Mouse (Mus musculus) right cerebral cortex, postnatal 14 days (tissue): Measurements from ENCODE around the gene Katnb1.

Source experiments
- DNase-seq: peaks from one replicate; pipeline ENCODE4 v3.0.0; 2022

The Katnb1 gene

GRCm38 (mm10) chr8:95084744-95085431 is 3.9 kb downstream of the Katnb1 start:
- no peak for DNase-seq

- no peak for DNase-seq
Observed at GRCm38 (mm10) chr8:95085432-95086141, 4.6 kb downstream of the Katnb1 start.

GRCm38 (mm10) chr8:95093574-95093973 is 12.6 kb downstream of the Katnb1 start:
- DNase-seq, result no peak

DNA sequence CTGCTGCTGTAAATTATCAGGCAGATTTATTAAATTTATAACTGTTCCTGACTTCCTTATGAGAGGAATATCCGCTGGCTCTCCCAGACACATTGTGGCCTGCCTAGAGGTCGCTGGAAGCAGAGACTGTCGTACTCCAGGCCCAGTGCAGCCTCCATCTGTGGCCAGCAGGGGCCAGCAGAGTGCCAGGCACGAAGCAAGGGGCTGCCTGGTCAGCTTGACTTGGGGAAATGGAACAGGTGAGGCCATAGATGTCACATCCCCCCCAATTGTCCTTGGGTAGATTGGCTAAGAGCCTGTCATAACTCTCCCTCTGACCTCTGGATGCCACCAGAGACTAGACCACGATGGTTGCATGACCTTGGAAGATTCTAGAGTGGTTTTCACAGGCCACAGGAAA is 18.0 kb downstream of the Katnb1 start:
- peak; percentile 73 for DNase-seq

DNA sequence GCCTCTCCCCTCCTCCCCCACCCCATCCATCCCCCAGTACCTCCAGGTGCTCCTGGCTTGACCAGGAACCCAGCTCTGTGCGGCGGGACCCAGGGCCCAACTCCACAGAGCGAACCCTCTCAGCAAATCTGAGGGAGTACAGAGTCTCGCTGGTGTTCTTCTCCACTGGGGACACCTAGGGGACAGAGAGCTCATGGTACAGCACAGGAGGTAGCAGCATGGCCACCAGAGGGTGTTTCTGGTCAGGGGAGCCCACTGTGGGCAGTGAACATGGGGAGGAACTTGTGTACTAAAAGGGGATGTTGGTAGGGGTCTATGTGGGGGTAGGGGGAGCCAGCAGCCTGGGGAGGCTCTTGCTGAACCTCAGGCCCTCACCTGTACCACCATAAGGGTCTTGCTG is 21.0 kb downstream of the Katnb1 start:
- no peak for DNase-seq

DNA sequence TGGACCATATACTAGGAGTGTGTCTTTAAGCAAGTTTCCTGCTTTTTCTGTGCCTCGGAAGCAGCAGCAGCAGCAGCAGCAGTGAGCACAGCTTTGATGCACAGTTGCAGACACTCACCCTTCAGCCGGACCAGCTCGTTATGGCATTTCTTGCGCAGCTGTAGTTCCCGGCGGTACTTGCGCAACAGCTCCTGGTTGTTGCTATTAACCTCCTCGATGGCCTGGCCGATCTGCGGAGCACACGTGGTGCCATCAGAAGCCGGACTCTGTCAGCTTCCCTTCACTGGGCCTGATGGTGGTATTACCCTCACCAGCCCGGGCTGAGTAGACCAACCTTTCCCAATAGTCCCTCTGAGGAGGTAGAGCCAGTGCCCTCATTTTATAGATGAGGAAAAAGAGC is 26.3 kb downstream of the Katnb1 start:
- no peak for DNase-seq

- DNase-seq, result no peak
Observed at GRCm38 (mm10) chr8:95112594-95112993, 31.6 kb downstream of the Katnb1 start.

GRCm38 (mm10) chr8:95113108-95113507 is 32.1 kb downstream of the Katnb1 start:
- no peak for DNase-seq

- DNase-seq, result no peak
Observed at GRCm38 (mm10) chr8:95113750-95114149, 32.8 kb downstream of the Katnb1 start.

DNA sequence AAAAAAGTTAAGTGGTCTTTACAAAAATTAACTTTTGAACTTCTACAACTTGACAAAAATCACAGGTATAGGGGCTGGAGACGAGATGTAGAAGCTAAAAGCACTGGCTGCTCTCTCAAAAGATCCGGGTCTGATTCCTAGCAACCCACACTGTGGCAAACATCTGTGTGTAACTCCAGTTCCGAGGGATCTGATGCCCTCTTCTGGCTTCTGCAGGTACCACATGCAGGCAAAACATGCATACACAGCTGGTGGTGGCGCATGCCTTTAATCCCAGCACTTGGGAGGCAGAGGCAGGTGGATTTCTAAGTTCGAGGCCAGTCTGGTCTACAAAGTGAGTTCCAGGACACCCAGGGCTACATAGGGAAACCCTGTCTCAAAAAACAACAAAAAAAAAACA is 42.5 kb downstream of the Katnb1 start:
- no peak for DNase-seq

- no peak for DNase-seq
Observed at GRCm38 (mm10) chr8:95126497-95126896, 45.5 kb downstream of the Katnb1 start.

- DNase-seq, result no peak
Observed at GRCm38 (mm10) chr8:95127658-95128057, 46.7 kb downstream of the Katnb1 start.

- no peak for DNase-seq
Observed at GRCm38 (mm10) chr8:95128750-95129260, 47.8 kb downstream of the Katnb1 start.

GRCm38 (mm10) chr8:95130966-95131537 is 50.1 kb downstream of the Katnb1 start:
- no peak for DNase-seq

- DNase-seq, result no peak
Observed at GRCm38 (mm10) chr8:95131983-95132382, 51.0 kb downstream of the Katnb1 start.

DNA sequence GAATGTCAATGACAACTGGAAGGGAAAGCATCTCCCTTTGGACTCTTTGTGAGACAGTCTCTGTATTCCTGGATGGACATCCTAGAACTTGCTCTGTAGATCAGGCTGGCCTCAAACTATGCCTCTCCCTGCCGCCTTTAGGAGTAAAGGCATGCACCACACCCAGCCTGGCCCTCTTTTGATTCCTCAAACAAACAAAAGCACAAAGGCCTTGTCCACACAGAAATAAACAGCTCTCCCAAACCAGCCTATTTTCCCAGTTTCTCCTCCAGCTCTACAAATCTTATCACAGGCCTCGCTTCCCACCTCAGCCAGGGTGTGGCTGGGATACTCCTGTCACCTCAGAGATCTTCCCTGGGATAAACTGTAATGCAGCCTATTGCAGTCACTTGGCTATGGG is 53.2 kb downstream of the Katnb1 start:
- no peak for DNase-seq

DNA sequence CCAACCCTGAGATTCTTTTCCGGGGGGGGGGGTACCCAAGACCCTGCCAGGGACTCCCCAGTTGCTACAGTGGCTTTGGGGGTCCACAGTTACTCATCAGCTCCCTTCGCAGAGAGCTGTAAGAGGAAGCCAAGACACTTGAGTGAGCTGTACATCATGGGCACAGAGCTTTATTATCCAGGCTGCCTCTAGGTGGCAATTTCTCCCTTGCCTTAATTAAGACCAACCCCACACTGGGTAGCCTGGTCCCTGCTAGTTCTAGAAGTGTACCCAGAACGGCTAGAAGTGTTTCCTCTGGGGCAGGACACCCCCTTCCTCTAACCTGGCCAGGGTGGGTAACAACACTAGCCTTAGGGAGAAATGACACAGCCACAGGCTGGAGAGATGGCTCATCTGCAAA is 54.3 kb downstream of the Katnb1 start:
- no peak for DNase-seq

- no peak for DNase-seq
Observed at GRCm38 (mm10) chr8:95136218-95136617, 55.2 kb downstream of the Katnb1 start.

DNA sequence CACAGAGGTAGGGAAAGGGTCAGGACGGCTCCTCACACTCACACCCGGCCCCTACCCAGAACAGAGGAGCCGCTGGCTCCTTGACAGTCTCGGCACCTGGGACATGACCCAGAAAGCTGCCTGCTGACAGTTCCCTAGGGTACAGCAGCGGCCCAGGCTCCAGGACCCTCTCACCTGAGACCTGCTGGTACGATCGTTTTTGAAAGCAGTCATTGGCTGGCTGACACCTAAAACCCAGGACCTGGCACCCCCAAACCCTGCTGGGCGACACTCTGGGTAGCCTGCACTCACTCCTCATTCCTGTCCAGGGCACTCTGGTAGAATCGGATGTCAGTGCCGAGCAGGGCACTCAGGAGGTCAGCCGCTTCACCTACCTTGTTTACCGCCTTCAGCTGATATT is 56.2 kb downstream of the Katnb1 start:
- DNase-seq, result no peak

DNA sequence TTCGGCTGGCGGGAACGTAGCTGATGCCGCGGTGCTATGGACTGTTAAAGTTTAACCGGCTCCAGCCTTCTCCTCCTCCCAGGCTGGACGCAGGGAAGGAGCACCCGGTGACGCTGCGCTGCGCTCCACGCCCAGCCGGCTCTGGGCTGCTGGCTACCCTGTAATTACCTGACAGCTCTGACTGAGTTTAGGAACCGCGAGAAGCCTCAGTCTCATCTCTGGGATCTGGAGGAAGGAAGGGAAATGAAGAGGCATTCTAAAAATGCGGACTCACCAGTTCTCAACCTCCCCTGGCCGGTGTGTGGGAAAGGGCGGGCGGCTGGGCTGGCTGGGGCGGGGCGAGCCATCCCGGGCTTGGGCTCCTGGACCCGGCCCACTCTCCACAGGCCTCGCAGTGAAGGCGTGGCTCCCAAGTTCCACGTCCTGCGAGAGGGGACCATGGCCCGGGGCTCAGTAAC is 56.7 kb downstream of the Katnb1 start:
- no peak for DNase-seq

GRCm38 (mm10) chr8:95138341-95139050 is 57.5 kb downstream of the Katnb1 start:
- DNase-seq, result no peak

DNA sequence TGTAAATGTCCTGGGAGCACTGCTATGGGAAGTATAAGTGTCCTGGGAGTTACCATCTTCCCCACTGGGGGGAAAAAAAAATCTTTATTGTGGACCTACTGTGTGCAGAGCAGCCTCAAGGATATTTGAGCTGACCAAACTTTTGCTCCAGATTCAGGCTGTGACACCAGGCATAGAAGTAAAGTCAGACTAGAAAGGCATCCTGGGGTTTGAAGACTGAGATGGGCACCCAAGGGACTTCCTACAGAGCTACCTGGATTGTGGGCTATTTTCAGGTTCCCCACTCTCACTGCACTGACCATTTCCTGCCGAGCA is 58.0 kb downstream of the Katnb1 start:
- no peak for DNase-seq

- DNase-seq, result no peak
Observed at GRCm38 (mm10) chr8:95140555-95140954, 59.6 kb downstream of the Katnb1 start.

DNA sequence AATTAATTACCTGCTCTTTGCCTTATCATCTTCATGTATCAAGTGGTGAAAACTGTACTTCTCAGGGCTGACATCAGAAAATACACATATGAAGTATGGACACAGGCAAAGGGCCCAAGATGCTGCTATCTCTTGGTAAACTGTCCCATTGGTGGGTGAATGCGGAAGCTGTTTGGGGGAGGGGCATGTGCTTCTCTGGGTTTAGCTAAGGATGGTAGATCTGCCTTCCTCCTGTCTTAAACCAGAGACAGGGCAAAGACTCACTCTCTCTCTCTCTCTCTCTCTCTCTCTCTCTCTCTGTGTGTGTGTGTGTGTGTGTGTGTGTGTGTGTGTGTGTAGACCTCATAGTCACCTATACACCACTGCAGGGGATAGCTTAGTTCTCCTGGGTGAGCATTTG is 60.0 kb downstream of the Katnb1 start:
- DNase-seq, result no peak
